Mouse (Mus musculus) heart, embryonic 14.5 days (tissue): Measurements from ENCODE around the gene Pigf. TPM values are rescaled to one million over a fixed set of nuclear protein-coding genes. Genes with fewer than 3 reads are reported as not detected.

ENCODE experiments used
- polyA plus RNA-seq: library from polyadenylated mRNA; unstranded; fragments of >200 nt; fragmentation: Nextera tagmentation; extraction: Ambion mirVana; gene quantifications from 2 replicates; pipeline ENCODE4 v1.2.1, GENCODE M21; 2014

The Pigf gene
- polyA plus RNA-seq, 1 experiment from 2014 or later = 12.5 TPM

Other genes starting within 250 kb of the Pigf start
- not detected in 2 replicates for gene Tmem247, start 108.1 kb downstream of the Pigf start, polyA plus RNA-seq
- not detected in 2 replicates for gene Atp6v1e2, start 77.5 kb downstream of the Pigf start, polyA plus RNA-seq
- 28.0 and 33.5 TPM in 2 replicates for gene Rhoq, start 62.3 kb downstream of the Pigf start, polyA plus RNA-seq
- gene Cript, start 144 bp upstream of the Pigf start, polyA plus RNA-seq = 121 and 130 TPM in 2 replicates
- gene Socs5, start 82.3 kb upstream of the Pigf start, polyA plus RNA-seq = 14.4 and 15.6 TPM in 2 replicates
- 81.3 and 85.8 TPM in 2 replicates for gene Mcfd2, start 240.5 kb upstream of the Pigf start, polyA plus RNA-seq